Mouse (Mus musculus) intestine, embryonic 16.5 days (tissue): ENCODE measurements at regions not wholly inside any gene's neighbourhood (a gene's known extent, or its start where the extent isn't known, plus 50 kb on each side); places are given as distances from the start of the nearest gene placed in this dataset. TPM values are rescaled to one million over a fixed set of nuclear protein-coding genes. Genes with fewer than 3 reads are reported as not detected.

Experiments
- ATAC-seq: fragments of 200-750 bp; cut with Nextera tagmentation; 2 replicates; pipeline ENCODE4 v1.8.0; 2017; ENCODE audit warnings: moderate TSS enrichment, moderate library complexity
- H3K27ac ChIP-seq: fragments of 300-500 bp; sonication (generic); 2 replicates; pipeline ENCODE4 v1.5.1; 2014; ENCODE audit warnings: mild to moderate bottlenecking, low read length
- H3K27me3 ChIP-seq: fragments of 300-500 bp; sonication (generic); replicated peaks from 2 replicates; pipeline ENCODE4 v1.6.1; 2014; ENCODE audit warnings: low read length, control low read depth, mixed read lengths; ENCODE audit not compliant: control insufficient read depth, insufficient read depth
- H3K36me3 ChIP-seq: fragments of 300-500 bp; sonication (generic); 2 replicates; pipeline ENCODE4 v1.6.1; 2014; ENCODE audit warnings: low read length, control low read depth; ENCODE audit not compliant: control insufficient read depth, insufficient read depth
- H3K4me1 ChIP-seq: fragments of 300-500 bp; sonication (generic); 2 replicates; pipeline ENCODE4 v1.6.1; 2014; ENCODE audit warnings: low read length, control low read depth, mixed read lengths; ENCODE audit not compliant: control insufficient read depth, insufficient read depth
- H3K4me2 ChIP-seq: fragments of 300-500 bp; sonication (generic); 2 replicates; pipeline ENCODE4 v1.6.1; 2014; ENCODE audit warnings: low read depth, low read length, control low read depth
- H3K4me3 ChIP-seq: fragments of 300-500 bp; sonication (generic); 2 replicates; pipeline ENCODE4 v1.5.1; 2014; ENCODE audit warnings: mild to moderate bottlenecking, low read length
- H3K9ac ChIP-seq: fragments of 300-500 bp; sonication (generic); 2 replicates; pipeline ENCODE4 v1.6.1; 2014; ENCODE audit warnings: low read depth, low read length
- H3K9me3 ChIP-seq: fragments of 300-500 bp; sonication (generic); 2 replicates; pipeline ENCODE4 v1.6.1; 2016; ENCODE audit warnings: low read length, control low read depth; ENCODE audit not compliant: control insufficient read depth
- WGBS: fragments of 180-500 bp; shearing (Covaris S2); extraction: QIAGEN DNeasy Blood & Tissue Kit; methylation state at CpG from one replicate; pipeline ENCODE4 v1.1.7; 2014; 5-methylcytosine and 5-hydroxymethylcytosine counted together
- microRNA counts: library from miRNA; unstranded; fragments of <30 nt; microRNA quantifications from one replicate; lab custom pipeline; 2016
- microRNA-seq: library from miRNA; unstranded; fragments of <30 nt; microRNA quantifications from one replicate; pipeline ENCODE4, GENCODE M21; 2016

DNA sequence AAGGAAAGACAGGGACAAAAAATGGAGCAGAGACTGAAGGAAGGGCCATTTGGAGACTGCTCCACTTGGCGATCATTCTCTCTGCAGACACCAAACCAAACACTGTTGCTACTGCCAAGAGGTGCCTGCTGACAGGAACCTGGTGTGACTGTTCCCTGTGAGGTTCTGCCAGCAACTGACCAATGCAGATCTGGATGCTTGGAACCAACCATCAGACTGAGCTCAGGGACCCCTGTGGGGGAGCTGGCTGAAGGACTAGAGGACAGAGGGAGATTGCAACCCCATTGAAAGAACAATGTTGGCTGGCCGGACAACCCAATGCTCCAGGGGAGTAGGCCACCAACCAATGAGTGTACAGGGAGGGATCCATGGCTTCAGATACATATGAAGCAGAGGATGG, 139.2 kb upstream of the Cep126 start:
- no peaks in the 10 kb centered on the region for H3K9me3 ChIP-seq
- no peak for ATAC-seq
- WGBS, result 96% methylated on average over 2 of the region's 2 CpGs

DNA sequence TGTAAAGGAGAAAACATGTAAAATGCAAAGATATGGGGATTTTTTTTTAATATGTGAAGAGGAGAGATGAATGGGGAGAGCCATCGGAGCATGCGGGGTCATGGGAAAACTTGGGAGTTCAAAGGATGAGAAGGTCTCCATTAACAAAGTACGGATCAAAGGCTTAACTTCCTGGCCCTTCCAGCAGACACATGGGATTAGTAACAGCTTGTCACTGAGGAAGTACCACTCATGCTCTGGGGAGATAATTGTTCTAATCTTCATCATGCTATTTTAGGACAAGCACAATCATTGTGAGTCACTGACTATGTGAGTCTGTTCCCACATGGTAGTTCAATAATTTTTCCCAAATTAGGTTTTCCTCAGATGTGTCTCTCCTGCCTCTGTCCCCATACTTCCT, 115.4 kb upstream of the Cep126 start:
- no peak for ATAC-seq
- Histone ChIP-seq H3K9ac (no peak overlapping the region), H3K4me2 (no peak overlapping the region), H3K9me3 (no peaks in the 10 kb centered on the region), H3K4me1 (no peaks in the 10 kb centered on the region), H3K36me3 (no peaks in the 10 kb centered on the region), H3K4me3 (no peak overlapping the region), H3K27me3 (no peaks in the 10 kb centered on the region), H3K27ac (no peak overlapping the region)
- 80% methylated on average over 3 of the region's 3 CpGs for WGBS

More for the DNA sequence above, 139.2 kb upstream of the Cep126 start:
- Histone ChIP-seq H3K9ac (no peak overlapping the region), H3K4me1 (no peaks in the 10 kb centered on the region), H3K4me3 (no peak overlapping the region), H3K4me2 (no peak overlapping the region), H3K27me3 (no peaks in the 10 kb centered on the region), H3K27ac (no peak overlapping the region), H3K36me3 (no peaks in the 10 kb centered on the region)

DNA sequence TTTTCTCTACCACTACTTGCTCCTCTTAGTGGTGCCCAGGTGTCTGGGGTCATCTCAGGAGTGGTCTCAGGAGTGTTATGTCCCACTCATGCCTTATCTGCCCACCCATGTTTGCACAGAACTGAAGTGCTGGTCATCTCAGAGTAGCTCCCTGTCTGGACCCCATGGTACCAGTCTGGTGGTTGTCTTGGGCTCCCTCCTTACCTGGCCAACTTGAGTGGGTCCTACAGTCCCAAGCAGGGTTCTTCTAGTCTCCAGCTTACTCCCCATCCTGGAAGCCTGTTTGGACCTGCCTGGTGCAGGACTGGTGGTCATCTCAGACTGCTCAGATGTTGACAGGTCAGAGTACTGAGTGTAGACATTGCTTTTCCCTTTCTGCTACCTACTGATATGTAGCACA, 94.0 kb upstream of the Cep126 start:
- Histone ChIP-seq H3K4me1 (no peaks in the 10 kb centered on the region), H3K9me3 (no peaks in the 10 kb centered on the region), H3K36me3 (no peaks in the 10 kb centered on the region), H3K9ac (no peak overlapping the region), H3K27ac (no peak overlapping the region), H3K27me3 (no peaks in the 10 kb centered on the region), H3K4me2 (no peak overlapping the region), H3K4me3 (no peak overlapping the region)
- no peak for ATAC-seq

DNA sequence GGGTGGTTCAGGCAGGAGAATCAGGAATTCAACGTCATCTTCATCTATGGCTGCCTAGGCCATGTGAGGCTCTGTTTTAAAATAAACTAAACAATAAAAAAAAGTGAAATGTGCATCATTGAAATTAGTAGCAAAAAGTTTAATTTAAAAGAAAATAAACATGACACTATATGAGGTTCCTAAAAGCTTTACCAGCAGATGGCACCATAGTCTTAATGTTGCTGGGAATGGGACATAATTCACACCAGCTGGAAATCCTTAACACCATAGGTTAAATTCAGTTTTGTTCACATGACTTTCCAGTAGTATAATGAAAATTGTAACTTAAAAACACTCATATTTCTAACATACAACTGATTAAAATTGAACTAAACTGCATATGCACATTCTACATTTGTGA, 92.3 kb upstream of the Cep126 start:
- no peak overlapping the region for H3K4me3 ChIP-seq
- no peaks in the 10 kb centered on the region for H3K9me3 ChIP-seq
- WGBS, result 31% methylated on average over 1 of the region's 1 CpGs
- H3K4me2 ChIP-seq, result no peak overlapping the region
- no peak for ATAC-seq
- H3K36me3 ChIP-seq, result no peaks in the 10 kb centered on the region
- H3K4me1 ChIP-seq, result no peaks in the 10 kb centered on the region
- no peak overlapping the region for H3K9ac ChIP-seq
- no peaks in the 10 kb centered on the region for H3K27me3 ChIP-seq
- no peak overlapping the region for H3K27ac ChIP-seq

DNA sequence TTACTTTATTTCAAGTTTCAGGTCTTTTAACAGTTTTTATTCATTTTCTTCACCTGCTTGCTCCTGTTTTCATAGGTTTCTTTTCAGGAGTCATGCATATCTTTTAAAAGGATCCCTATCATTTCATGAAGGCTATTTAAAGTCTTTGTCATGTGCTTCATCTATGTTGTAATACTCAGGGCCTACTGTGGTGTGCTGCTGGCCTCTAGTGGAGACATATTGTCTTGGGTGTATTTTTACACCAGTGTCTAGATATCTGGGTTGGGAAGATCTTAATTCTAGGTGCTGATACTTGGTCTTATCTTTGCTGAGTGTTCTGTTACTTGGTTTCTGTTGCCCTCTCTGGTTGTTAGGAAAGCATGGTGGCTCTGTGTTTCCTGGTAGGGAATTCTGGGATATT, 74.8 kb upstream of the Cep126 start:
- Histone ChIP-seq H3K4me2 (no peak overlapping the region), H3K27me3 (no peaks in the 10 kb centered on the region), H3K36me3 (no peaks in the 10 kb centered on the region), H3K27ac (no peak overlapping the region), H3K4me1 (no peaks in the 10 kb centered on the region), H3K9me3 (no peaks in the 10 kb centered on the region), H3K9ac (no peak overlapping the region), H3K4me3 (no peak overlapping the region)
- ATAC-seq, result peak; percentile 83; the same call in 1 of the 2 replicates

DNA sequence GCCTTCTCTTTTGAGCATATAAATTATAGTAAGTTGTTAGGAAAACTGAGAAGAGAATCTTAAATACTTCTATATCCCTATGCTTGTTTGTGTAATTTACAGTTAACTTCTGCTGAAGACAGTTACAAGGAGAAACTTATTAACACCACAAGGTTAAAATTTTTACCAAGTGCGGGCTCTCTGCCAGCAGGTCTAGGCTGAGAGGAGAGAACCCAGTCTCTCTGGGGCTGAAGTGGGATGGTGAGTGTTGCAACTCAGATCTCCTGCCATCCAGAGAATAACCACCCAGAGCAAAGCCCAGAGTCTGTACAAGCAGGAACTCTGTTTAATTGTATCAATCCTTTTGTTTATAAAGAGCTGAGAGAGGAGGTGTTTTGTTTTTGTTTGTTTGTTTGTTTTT, 51.3 kb upstream of the Cep126 start:
- Histone ChIP-seq H3K4me2 (no peak overlapping the region), H3K9me3 (no peaks in the 10 kb centered on the region), H3K27ac (no peak overlapping the region), H3K36me3 (no peaks in the 10 kb centered on the region), H3K4me3 (no peak overlapping the region), H3K9ac (no peak overlapping the region), H3K4me1 (no peaks in the 10 kb centered on the region), H3K27me3 (no peaks in the 10 kb centered on the region)
- 85% methylated on average over 1 of the region's 1 CpGs for WGBS
- no peak for ATAC-seq

MicroRNAs encoded in the stretch of these regions (microRNA counts, 519-probe panel; counts per million panel counts)
- microRNA mmu-miR-1899 (lab: Ali Mortazavi, UCI), result 35.7 counts per million

Small RNA genes in the stretch of these regions (microRNA-seq; reads per million reads assigned to microRNA genes)
- gene Mir1899, result not detected
